Mouse (Mus musculus) kidney, embryonic 15.5 days (tissue): ENCODE data around the gene Trappc1. TPM values are rescaled to one million over a fixed set of nuclear protein-coding genes. Genes with fewer than 3 reads are reported as not detected.

ENCODE experiments used
- ATAC-seq: fragments of 200-750 bp; cut with Nextera tagmentation; replicated peaks from 2 replicates; pipeline ENCODE4 v1.8.0; 2017; ENCODE audit warnings: moderate TSS enrichment; ENCODE audit not compliant: low FRiP score
- H3K27ac ChIP-seq: fragments of 300-500 bp; sonication (generic); 2 replicates; pipeline ENCODE4 v1.5.1; 2015; ENCODE audit warnings: mild to moderate bottlenecking, inconsistent platforms
- H3K27me3 ChIP-seq: fragments of 300-500 bp; sonication (generic); 2 replicates; pipeline ENCODE4 v1.6.1; 2015; ENCODE audit warnings: inconsistent platforms
- H3K36me3 ChIP-seq: fragments of 300-500 bp; sonication (generic); 2 replicates; pipeline ENCODE4 v1.6.1; 2015; ENCODE audit warnings: inconsistent platforms
- H3K4me1 ChIP-seq: fragments of 300-500 bp; sonication (generic); 2 replicates; pipeline ENCODE4 v1.6.1; 2015; ENCODE audit warnings: inconsistent platforms
- H3K4me2 ChIP-seq: fragments of 300-500 bp; sonication (generic); 2 replicates; pipeline ENCODE4 v1.6.1; 2015; ENCODE audit warnings: moderate library complexity, mild to moderate bottlenecking, inconsistent platforms
- H3K4me3 ChIP-seq: fragments of 300-500 bp; sonication (generic); replicated peaks from 2 replicates; pipeline ENCODE4 v1.5.1; 2015; ENCODE audit warnings: mild to moderate bottlenecking, inconsistent platforms
- H3K9ac ChIP-seq: fragments of 300-500 bp; sonication (generic); 2 replicates; pipeline ENCODE4 v1.6.1; 2015; ENCODE audit warnings: mild to moderate bottlenecking, inconsistent platforms
- H3K9me3 ChIP-seq: fragments of 300-500 bp; sonication (generic); replicated peaks from 2 replicates; pipeline ENCODE4 v1.6.1; 2016; ENCODE audit warnings: inconsistent platforms
- WGBS: fragments of 180-500 bp; shearing (Covaris S2); methylation state at CpG from one replicate; pipeline ENCODE4 v1.1.7; 2015; ENCODE audit warnings: mixed read lengths; 5-methylcytosine and 5-hydroxymethylcytosine counted together
- polyA plus RNA-seq: library from polyadenylated mRNA; unstranded; fragments of >200 nt; fragmentation: Nextera tagmentation; extraction: Ambion mirVana; gene quantifications from 2 replicates; pipeline ENCODE4 v1.2.1, GENCODE M21; 2015

Gene Trappc1
- polyA plus RNA-seq, 1 experiment from 2014 or later = 160 TPM

DNA sequence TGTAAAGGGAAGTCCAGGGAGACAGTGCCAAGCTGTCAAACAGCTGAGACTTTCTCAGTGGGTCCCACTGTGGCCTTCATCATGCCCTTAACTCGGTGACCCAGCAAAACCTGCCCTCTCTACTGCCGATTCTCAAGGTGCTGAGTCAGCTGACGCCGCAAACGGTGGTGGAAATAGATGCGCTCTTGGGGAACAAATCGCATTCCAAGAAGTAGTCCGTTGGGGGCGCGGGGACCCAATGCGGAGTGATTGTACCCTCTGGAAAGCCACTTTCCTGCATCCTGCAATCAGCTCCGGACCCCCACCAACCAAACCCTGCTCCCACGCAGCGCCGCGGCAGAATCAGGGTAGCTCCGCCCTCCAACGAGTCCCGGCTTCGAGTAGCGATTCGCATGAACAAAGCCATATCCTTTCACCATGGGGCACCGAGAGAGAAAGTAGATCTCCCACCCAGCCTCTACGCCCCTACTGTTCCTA, 8.2 kb downstream of the Trappc1 start:
- H3K4me2 ChIP-seq = peak overlapping the region; percentile 81
- peak overlapping the region; percentile 57 for H3K4me3 ChIP-seq
- no peak; the same call in 1 of the 2 replicates for ATAC-seq
- no peaks in the 10 kb centered on the region for H3K36me3 ChIP-seq
- peak overlapping the region; percentile 89 for H3K27ac ChIP-seq
- H3K9me3 ChIP-seq = no peaks in the 10 kb centered on the region
- H3K4me1 ChIP-seq = peaks cover 38% of the 10 kb centered on the region
- peak overlapping the region; percentile 48 for H3K9ac ChIP-seq
- H3K27me3 ChIP-seq = peaks cover 20% of the 10 kb centered on the region
- WGBS = under 1% methylated on average over 24 of the region's 24 CpGs

DNA sequence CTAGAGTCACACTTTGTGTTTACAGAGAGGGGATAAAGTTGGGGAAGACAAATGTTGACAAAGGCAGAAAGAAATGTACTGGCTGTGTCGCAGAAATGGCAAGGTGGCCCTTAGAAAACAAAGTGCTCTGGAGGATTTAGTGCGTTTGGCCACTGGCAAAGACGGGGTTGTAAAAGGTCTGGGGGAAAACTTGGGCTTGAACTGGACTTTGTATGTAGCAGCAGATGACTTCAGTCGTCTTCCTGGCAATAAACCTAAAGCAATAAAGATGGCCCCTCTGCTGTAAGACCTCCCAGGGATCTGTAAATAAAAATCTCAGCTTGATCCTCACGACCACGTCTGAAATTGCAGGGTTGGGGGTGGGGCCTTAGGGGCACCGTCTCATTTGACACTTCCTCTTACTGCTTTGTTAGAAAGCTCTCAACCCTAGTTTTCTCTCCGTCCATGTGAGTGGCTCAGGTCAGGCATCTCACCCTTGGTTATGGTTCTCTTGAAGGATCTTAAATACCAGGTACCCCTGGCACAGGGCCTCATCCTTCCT, 9.0 kb downstream of the Trappc1 start:
- 19% methylated on average over 8 of the region's 8 CpGs for WGBS
- no peak; the same call in 1 of the 2 replicates for ATAC-seq

GRCm38 (mm10) chr11:69333922-69334321, 10.1 kb downstream of the Trappc1 start:
- no peak overlapping the region for H3K9ac ChIP-seq
- ATAC-seq = no peak
- H3K27me3 ChIP-seq = 0 out of 2 replicates have a peak, but pooled peaks cover 13% of the 10 kb centered on the region
- H3K9me3 ChIP-seq = no peaks in the 10 kb centered on the region
- H3K4me2 ChIP-seq = no peak overlapping the region
- H3K36me3 ChIP-seq = no peaks in the 10 kb centered on the region
- H3K4me3 ChIP-seq = no peak overlapping the region
- peak overlapping the region; percentile 18; the same call in 1 of the 2 replicates for H3K27ac ChIP-seq
- peaks cover 31% of the 10 kb centered on the region for H3K4me1 ChIP-seq
- 56% methylated on average over 3 of the region's 3 CpGs for WGBS

More for the DNA sequence above, 9.0 kb downstream of the Trappc1 start:
- H3K9ac ChIP-seq = no peak overlapping the region
- no peak overlapping the region for H3K4me3 ChIP-seq
- H3K27ac ChIP-seq = peak overlapping the region; percentile 89
- peak overlapping the region; percentile 81; the same call in 1 of the 2 replicates for H3K4me2 ChIP-seq
- peaks cover 31% of the 10 kb centered on the region for H3K4me1 ChIP-seq
- no peaks in the 10 kb centered on the region for H3K9me3 ChIP-seq
- no peaks in the 10 kb centered on the region for H3K36me3 ChIP-seq
- H3K27me3 ChIP-seq = peaks cover 11% of the 10 kb centered on the region

DNA sequence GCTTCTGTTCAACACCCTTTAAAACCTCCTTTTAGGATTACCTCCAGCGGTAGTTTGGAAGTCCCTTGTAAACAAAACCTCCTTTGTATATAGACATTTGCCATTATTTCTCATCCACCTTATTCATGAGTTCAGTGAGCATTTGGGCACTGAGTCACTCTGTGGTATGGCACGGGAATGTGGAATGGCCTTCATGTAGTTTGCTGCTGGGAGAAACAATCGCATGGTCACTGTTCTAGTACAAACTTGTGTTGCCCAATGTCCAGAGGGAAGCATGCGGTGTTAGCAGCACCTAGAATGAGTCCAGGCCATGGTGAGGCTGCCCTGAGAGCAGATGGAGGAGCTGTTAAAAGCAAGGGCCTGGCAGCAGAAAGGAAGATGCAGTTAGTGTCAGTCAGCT, 11.0 kb downstream of the Trappc1 start:
- no peak for ATAC-seq
- no peak overlapping the region for H3K9ac ChIP-seq
- peaks cover 32% of the 10 kb centered on the region for H3K4me1 ChIP-seq
- 58% methylated on average over 4 of the region's 4 CpGs for WGBS
- H3K4me3 ChIP-seq = no peak overlapping the region
- H3K27me3 ChIP-seq = 0 out of 2 replicates have a peak, but pooled peaks cover 8% of the 10 kb centered on the region
- H3K27ac ChIP-seq = no peak overlapping the region
- H3K4me2 ChIP-seq = no peak overlapping the region
- H3K36me3 ChIP-seq = no peaks in the 10 kb centered on the region
- H3K9me3 ChIP-seq = no peaks in the 10 kb centered on the region

GRCm38 (mm10) chr11:69340161-69341131, 16.7 kb downstream of the Trappc1 start, which contains the start of gene Rnf227:
Rnf227 (plus strand) TSS chr11:69340461.
- Histone ChIP-seq H3K27me3 (0 out of 2 replicates have a peak, but pooled peaks cover 7% of the 10 kb centered on the region), H3K9me3 (no peaks in the 10 kb centered on the region), H3K36me3 (peaks cover 28% of the 10 kb centered on the region), H3K4me3 (peak within 1 kb of the TSS; percentile 63), H3K4me2 (peak within 1 kb of the TSS; percentile 93), H3K4me1 (peaks cover 19% of the 10 kb centered on the region), H3K9ac (peak within 1 kb of the TSS; percentile 66), H3K27ac (peak within 1 kb of the TSS; percentile 87)
- ATAC-seq = peak; percentile 84
- WGBS = 2% methylated on average over 99 of the region's 99 CpGs

GRCm38 (mm10) chr11:69346441-69346840, 22.7 kb downstream of the Trappc1 start:
- Histone ChIP-seq H3K4me3 (no peak overlapping the region), H3K27ac (no peak overlapping the region), H3K27me3 (no peaks in the 10 kb centered on the region), H3K9me3 (no peaks in the 10 kb centered on the region), H3K36me3 (peaks cover 88% of the 10 kb centered on the region), H3K4me2 (no peak overlapping the region), H3K9ac (no peak overlapping the region), H3K4me1 (peaks cover 1% of the 10 kb centered on the region)
- WGBS = 86% methylated on average over 24 of the region's 26 CpGs
- ATAC-seq = no peak

GRCm38 (mm10) chr11:69356544-69356943, 32.8 kb downstream of the Trappc1 start:
- Histone ChIP-seq H3K9ac (no peak overlapping the region), H3K4me1 (peaks cover 2% of the 10 kb centered on the region; the same call in 1 of the 2 replicates), H3K4me2 (no peak overlapping the region), H3K4me3 (no peak overlapping the region), H3K9me3 (no peaks in the 10 kb centered on the region), H3K27me3 (no peaks in the 10 kb centered on the region), H3K27ac (no peak overlapping the region), H3K36me3 (peaks cover 100% of the 10 kb centered on the region)
- WGBS = 70% methylated on average over 5 of the region's 5 CpGs
- no peak for ATAC-seq

- Histone ChIP-seq H3K36me3 (peaks cover 100% of the 10 kb centered on the region), H3K27ac (no peak overlapping the region), H3K27me3 (no peaks in the 10 kb centered on the region), H3K9me3 (no peaks in the 10 kb centered on the region), H3K4me2 (no peak overlapping the region), H3K9ac (no peak overlapping the region), H3K4me1 (peaks cover 2% of the 10 kb centered on the region; the same call in 1 of the 2 replicates), H3K4me3 (no peak overlapping the region)
- no peak for ATAC-seq
- WGBS = 73% methylated on average over 12 of the region's 12 CpGs
Observed at GRCm38 (mm10) chr11:69357690-69358089, 33.9 kb downstream of the Trappc1 start.

- H3K36me3 ChIP-seq = peaks cover 68% of the 10 kb centered on the region
- WGBS = 60% methylated on average over 7 of the region's 7 CpGs
- H3K9ac ChIP-seq = no peak overlapping the region
- H3K4me2 ChIP-seq = no peak overlapping the region
- H3K27me3 ChIP-seq = no peaks in the 10 kb centered on the region
- no peak for ATAC-seq
- no peak overlapping the region for H3K4me3 ChIP-seq
- H3K9me3 ChIP-seq = no peaks in the 10 kb centered on the region
- no peak overlapping the region for H3K27ac ChIP-seq
- peaks cover 37% of the 10 kb centered on the region for H3K4me1 ChIP-seq
Observed at GRCm38 (mm10) chr11:69362021-69362420, 38.2 kb downstream of the Trappc1 start.

GRCm38 (mm10) chr11:69362479-69362878, 38.7 kb downstream of the Trappc1 start:
- no peak for ATAC-seq

GRCm38 (mm10) chr11:69364376-69364775, 40.6 kb downstream of the Trappc1 start:
- Histone ChIP-seq H3K4me1 (peaks cover 46% of the 10 kb centered on the region), H3K27ac (peak overlapping the region; percentile 100), H3K27me3 (no peaks in the 10 kb centered on the region), H3K9me3 (no peaks in the 10 kb centered on the region), H3K4me2 (peak overlapping the region; percentile 87), H3K9ac (peak overlapping the region; percentile 12; the same call in 1 of the 2 replicates), H3K4me3 (peak overlapping the region; percentile 94), H3K36me3 (peaks cover 45% of the 10 kb centered on the region)
- 31% methylated on average over 8 of the region's 8 CpGs for WGBS
- ATAC-seq = no peak

More at GRCm38 (mm10) chr11:69362479-69362878, 38.7 kb downstream of the Trappc1 start:
- no peaks in the 10 kb centered on the region for H3K27me3 ChIP-seq
- no peak overlapping the region for H3K4me2 ChIP-seq
- H3K9ac ChIP-seq = no peak overlapping the region
- 72% methylated on average over 2 of the region's 2 CpGs for WGBS
- no peak overlapping the region for H3K4me3 ChIP-seq
- peaks cover 39% of the 10 kb centered on the region for H3K4me1 ChIP-seq
- peaks cover 64% of the 10 kb centered on the region for H3K36me3 ChIP-seq
- H3K9me3 ChIP-seq = no peaks in the 10 kb centered on the region
- no peak overlapping the region for H3K27ac ChIP-seq

- H3K4me2 ChIP-seq = peak overlapping the region; percentile 87
- H3K9me3 ChIP-seq = no peaks in the 10 kb centered on the region
- H3K36me3 ChIP-seq = peaks cover 39% of the 10 kb centered on the region
- no peaks in the 10 kb centered on the region for H3K27me3 ChIP-seq
- 2% methylated on average over 6 of the region's 6 CpGs for WGBS
- H3K4me1 ChIP-seq = peaks cover 49% of the 10 kb centered on the region
- peak overlapping the region; percentile 100 for H3K27ac ChIP-seq
- H3K9ac ChIP-seq = peak overlapping the region; percentile 29; the same call in 1 of the 2 replicates
- peak; percentile 64 for ATAC-seq
- H3K4me3 ChIP-seq = peak overlapping the region; percentile 94
Observed at GRCm38 (mm10) chr11:69364910-69365309, 41.1 kb downstream of the Trappc1 start.
